Mouse (Mus musculus): ENCODE results near the gene Olfr479. TPM values are rescaled to one million over a fixed set of nuclear protein-coding genes. Genes with fewer than 3 reads are reported as not detected.
"Not testable (repeated sequence)": the region's sequence is repeated elsewhere in the genome, so short reads cannot be mapped to it uniquely, and the experiment has no call there.

Olfr479 gene
- total RNA-seq (2018; cell fraction: chromatin; rRNA removed), result not detected
- not detected for total RNA-seq (2018; cell fraction: cytosol; rRNA removed)
- not detected for total RNA-seq (2018; cell fraction: nucleus; rRNA removed)
- polyA plus RNA-seq (2018), result not detected in 3 replicates

DNA sequence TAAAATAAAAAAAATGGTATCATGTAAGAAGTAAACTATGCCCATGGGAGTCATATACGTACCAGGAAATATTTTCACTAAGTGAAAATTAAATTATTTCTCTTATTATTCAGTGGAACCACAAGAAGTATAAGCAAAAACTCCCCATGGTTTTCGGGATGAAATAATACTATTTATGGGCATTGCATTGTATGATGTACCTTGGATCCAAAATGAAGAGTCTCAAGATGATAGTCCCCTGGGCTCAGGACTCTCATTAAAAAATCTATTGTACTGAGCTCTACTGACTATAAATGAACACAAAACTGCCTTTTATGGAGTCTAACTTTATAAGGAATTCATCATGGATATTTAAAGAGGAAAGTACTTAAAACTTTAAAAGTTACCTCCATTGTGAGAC lies at the start of gene Olfr479:
Gene Olfr479, plus strand, starts transcription at position 301 of the 400 bp plus-strand sequence.
- Histone ChIP-seq H3K79me2 (ENCODE audit: inconsistent target) (no peaks in the 10 kb centered on the region), H3K36me3 (ENCODE audit: inconsistent target) (no peaks in the 10 kb centered on the region), H3K27ac (no peak within 1 kb of the TSS), H3K4me3 (ENCODE audit: inconsistent target) (no peak within 1 kb of the TSS)
- 96% methylated on average over 2 of the region's 2 CpGs for WGBS (ENCODE audit: missing documents)

DNA sequence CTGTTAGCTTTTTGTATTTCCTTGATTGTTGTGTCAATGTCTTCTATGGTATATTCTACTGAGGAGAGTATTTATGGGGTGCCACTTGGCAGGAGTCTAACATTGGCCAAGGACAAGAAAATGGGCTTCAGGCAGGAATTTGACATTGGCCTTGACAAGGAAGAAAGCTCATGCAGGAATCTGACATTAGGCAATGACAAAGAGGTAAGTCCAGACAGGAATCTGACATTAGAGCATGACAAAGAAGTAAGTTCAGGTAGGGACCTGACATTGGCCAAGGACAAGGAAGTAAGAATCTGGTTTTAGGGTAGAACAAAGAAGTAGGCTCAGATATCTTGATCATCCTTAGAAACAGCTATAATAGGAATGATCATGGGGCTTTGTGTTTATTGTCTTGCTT lies 36.2 kb upstream of the Olfr479 start:
- not testable (repeated sequence) for H3K79me2 ChIP-seq (ENCODE audit: inconsistent target); H3K27ac ChIP-seq; H3K4me3 ChIP-seq (ENCODE audit: inconsistent target); H3K36me3 ChIP-seq (ENCODE audit: inconsistent target)

DNA sequence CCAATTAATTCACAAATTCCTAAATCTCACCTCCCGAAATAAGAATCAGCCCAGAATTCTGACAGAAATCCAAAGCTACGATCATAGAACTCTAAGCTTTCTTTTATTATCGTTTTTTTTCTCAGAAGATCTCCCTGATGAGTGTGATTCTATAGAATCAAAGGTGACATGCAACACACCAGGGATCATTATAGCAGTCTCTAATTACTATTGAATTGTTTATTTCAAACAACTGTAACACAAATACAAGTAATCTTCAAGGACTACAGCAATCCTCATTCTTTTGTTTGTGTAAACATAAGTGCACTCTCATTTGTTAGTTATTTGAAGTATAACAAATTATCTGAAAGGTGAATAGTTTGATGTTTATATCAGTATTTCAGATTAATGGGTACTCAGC lies 16.6 kb upstream of the Olfr479 start, which contains the start of gene Olfr478:
Gene Olfr478, minus strand, starts transcription at position 101 of the 400 bp plus-strand sequence.
- H3K4me3 ChIP-seq (ENCODE audit: inconsistent target), result no peak within 1 kb of the TSS
- no peak within 1 kb of the TSS for H3K27ac ChIP-seq
- H3K79me2 ChIP-seq (ENCODE audit: inconsistent target), result no peaks in the 10 kb centered on the region
- WGBS (ENCODE audit: missing documents), result 82% methylated on average over 3 of the region's 3 CpGs
- no peaks in the 10 kb centered on the region for H3K36me3 ChIP-seq (ENCODE audit: inconsistent target)

DNA sequence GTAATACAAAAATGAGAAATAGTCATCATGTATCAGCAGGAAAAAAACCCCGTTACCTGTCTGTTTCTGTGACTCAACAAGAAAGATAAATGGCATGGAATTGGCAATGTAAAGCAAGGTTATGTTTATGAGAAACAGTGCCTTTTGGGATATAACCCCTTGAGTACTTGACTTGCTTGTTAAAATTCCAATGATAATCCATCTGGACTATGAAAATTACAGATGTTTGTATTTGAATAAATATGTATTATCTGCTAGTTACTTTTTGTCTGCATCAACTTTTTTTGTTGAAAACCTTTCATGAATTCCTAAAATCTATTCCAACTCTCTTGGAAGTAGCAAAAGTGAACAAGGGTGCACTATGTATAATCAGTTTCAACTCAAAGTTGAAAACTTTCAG lies 16.8 kb downstream of the Olfr479 start, which contains the start of gene Olfr480:
Gene Olfr480, minus strand, starts transcription at position 101 of the 400 bp plus-strand sequence.
- Histone ChIP-seq H3K4me3 (ENCODE audit: inconsistent target) (no peak within 1 kb of the TSS), H3K27ac (no peak within 1 kb of the TSS), H3K36me3 (ENCODE audit: inconsistent target) (no peaks in the 10 kb centered on the region), H3K79me2 (ENCODE audit: inconsistent target) (no peaks in the 10 kb centered on the region)
- 100% methylated on average over 1 of the region's 1 CpGs for WGBS (ENCODE audit: missing documents)

GRCm38 (mm10) chr7:108079555-108079954 lies 29.1 kb downstream of the Olfr479 start, which contains the start of gene Olfr481:
Gene Olfr481 (plus strand): TSS chr7:108079855.
- Histone ChIP-seq H3K36me3 (ENCODE audit: inconsistent target) (no peaks in the 10 kb centered on the region), H3K79me2 (ENCODE audit: inconsistent target) (no peaks in the 10 kb centered on the region), H3K4me3 (ENCODE audit: inconsistent target) (no peak within 1 kb of the TSS), H3K27ac (no peak within 1 kb of the TSS)

- no peak within 1 kb of the TSS for H3K4me3 ChIP-seq (ENCODE audit: inconsistent target)
- no peaks in the 10 kb centered on the region for H3K36me3 ChIP-seq (ENCODE audit: inconsistent target)
- 77% methylated on average over 1 of the region's 1 CpGs for WGBS (ENCODE audit: missing documents)
- H3K79me2 ChIP-seq (ENCODE audit: inconsistent target), result no peaks in the 10 kb centered on the region
- no peak within 1 kb of the TSS for H3K27ac ChIP-seq
These were observed 47.0 kb downstream of the Olfr479 start, which contains the start of gene Olfr482 for GRCm38 (mm10) chr7:108097486-108097885. Gene Olfr482 (minus strand): TSS chr7:108097586.

GRCm38 (mm10) chr7:108100549-108100948 lies 50.1 kb downstream of the Olfr479 start, which contains the start of gene Olfr483:
Gene Olfr483 (plus strand): TSS chr7:108100849.
- no peak within 1 kb of the TSS for H3K4me3 ChIP-seq (ENCODE audit: inconsistent target)
- no peak within 1 kb of the TSS for H3K27ac ChIP-seq
- H3K36me3 ChIP-seq (ENCODE audit: inconsistent target), result no peaks in the 10 kb centered on the region
- no peaks in the 10 kb centered on the region for H3K79me2 ChIP-seq (ENCODE audit: inconsistent target)
- WGBS (ENCODE audit: missing documents), result 100% methylated on average over 1 of the region's 1 CpGs

Other genes with a start within 250 kb of the Olfr479 start
- not detected in 3 replicates for gene Ovch2, start 249.5 kb upstream of the Olfr479 start, polyA plus RNA-seq (2018)
- gene Olfr467, start 238.4 kb upstream of the Olfr479 start, polyA plus RNA-seq (2018), result not detected in 3 replicates
- not detected in 3 replicates for gene Olfr469, start 225.2 kb upstream of the Olfr479 start, polyA plus RNA-seq (2018)
- gene Olfr470, start 203.2 kb upstream of the Olfr479 start, polyA plus RNA-seq (2018), result not detected in 3 replicates
- not detected in 3 replicates for gene Olfr472, start 152.8 kb upstream of the Olfr479 start, polyA plus RNA-seq (2018)
- gene Olfr473, start 120.2 kb upstream of the Olfr479 start, polyA plus RNA-seq (2018), result not detected in 3 replicates
- gene Olfr474, start 96.0 kb upstream of the Olfr479 start, polyA plus RNA-seq (2018), result not detected in 3 replicates
- not detected in 3 replicates for gene Olfr476, start 85.9 kb upstream of the Olfr479 start, polyA plus RNA-seq (2018)
- gene Olfr477, start 64.0 kb upstream of the Olfr479 start, polyA plus RNA-seq (2018), result not detected in 3 replicates
- gene Olfr478, start 16.7 kb upstream of the Olfr479 start, polyA plus RNA-seq (2018), result not detected in 3 replicates
- not detected in 3 replicates for gene Olfr480, start 16.7 kb downstream of the Olfr479 start, polyA plus RNA-seq (2018)
- not detected in 3 replicates for gene Olfr481, start 29.2 kb downstream of the Olfr479 start, polyA plus RNA-seq (2018)
- gene Olfr482, start 46.9 kb downstream of the Olfr479 start, polyA plus RNA-seq (2018), result 0.11 TPM in 1 of 3 replicates, not detected in the others
- not detected in 3 replicates for gene Olfr483, start 50.2 kb downstream of the Olfr479 start, polyA plus RNA-seq (2018)
- gene Olfr484, start 76.8 kb downstream of the Olfr479 start, polyA plus RNA-seq (2018), result not detected in 3 replicates
- not detected in 3 replicates for gene Olfr485, start 109.2 kb downstream of the Olfr479 start, polyA plus RNA-seq (2018)
- gene Olfr486, start 122.0 kb downstream of the Olfr479 start, polyA plus RNA-seq (2018), result not detected in 3 replicates
- not detected in 3 replicates for gene Olfr487, start 163.9 kb downstream of the Olfr479 start, polyA plus RNA-seq (2018)
- not detected in 3 replicates for gene Olfr488, start 207.7 kb downstream of the Olfr479 start, polyA plus RNA-seq (2018)
- gene Olfr490, start 238.2 kb downstream of the Olfr479 start, polyA plus RNA-seq (2018), result not detected in 3 replicates

Data from macrophage (primary cell).